Mouse (Mus musculus): ENCODE results near the gene Efl1. TPM values are rescaled to one million over a fixed set of nuclear protein-coding genes. Genes with fewer than 3 reads are reported as not detected.

Gene Efl1
- total RNA-seq, 2 experiments from 2014 or later: 17.4 to 19.3 TPM

- DNase-seq: no peak
These were observed 171.1 kb downstream of the Efl1 start for GRCm38 (mm10) chr7:82819541-82819940.

- DNase-seq: no peak
These were observed 172.2 kb downstream of the Efl1 start for GRCm38 (mm10) chr7:82820661-82821060.

- DNase-seq: no peak
These were observed 173.1 kb downstream of the Efl1 start for GRCm38 (mm10) chr7:82821501-82821900.

GRCm38 (mm10) chr7:82822528-82822927 is 174.1 kb downstream of the Efl1 start:
- no peak for DNase-seq

Other genes starting within 250 kb of the Efl1 start
- gene Saxo2, start 86 bp upstream of the Efl1 start, total RNA-seq (2021): 1 to 10 TPM; 7.3 to 8.5 TPM
- 10 to 100 TPM; 21.8 to 22.7 TPM for gene Mex3b, start 218.7 kb downstream of the Efl1 start, total RNA-seq (2021)